Mouse (Mus musculus): ENCODE measurements around the gene Mfsd2a.

Mfsd2a gene

GRCm38 (mm10) chr4:122979826-122980225, 18.8 kb upstream of the Mfsd2a start:
- DNase-seq (ENCODE audit: extremely low spot score) = no peak

- DNase-seq (ENCODE audit: extremely low spot score) = no peak
These were observed 17.9 kb upstream of the Mfsd2a start for GRCm38 (mm10) chr4:122978850-122979249.

GRCm38 (mm10) chr4:122976885-122977284, 15.9 kb upstream of the Mfsd2a start:
- DNase-seq (ENCODE audit: extremely low spot score) = no peak

- DNase-seq (ENCODE audit: extremely low spot score) = no peak
These were observed 14.1 kb upstream of the Mfsd2a start for GRCm38 (mm10) chr4:122974976-122975520.

- DNase-seq (ENCODE audit: extremely low spot score) = no peak
These were observed 11.1 kb upstream of the Mfsd2a start for GRCm38 (mm10) chr4:122972056-122972455.

- DNase-seq (ENCODE audit: extremely low spot score) = no peak
These were observed 10.7 kb upstream of the Mfsd2a start for GRCm38 (mm10) chr4:122971646-122972045.

GRCm38 (mm10) chr4:122971191-122971590, 10.2 kb upstream of the Mfsd2a start:
- DNase-seq (ENCODE audit: extremely low spot score) = no peak

- DNase-seq (ENCODE audit: extremely low spot score) = no peak
These were observed 7.1 kb upstream of the Mfsd2a start for GRCm38 (mm10) chr4:122968106-122968505.

- no peak for DNase-seq (ENCODE audit: extremely low spot score)
These were observed 1.8 kb upstream of the Mfsd2a start for GRCm38 (mm10) chr4:122962751-122963150.

GRCm38 (mm10) chr4:122961589-122961988, 601 bp upstream of the Mfsd2a start:
- no peak for DNase-seq (ENCODE audit: extremely low spot score)

GRCm38 (mm10) chr4:122960321-122961099, 478 bp downstream of the Mfsd2a start:
- DNase-seq (ENCODE audit: extremely low spot score) = peak; percentile 61

- DNase-seq (ENCODE audit: extremely low spot score) = peak; percentile 20
These were observed 1.2 kb downstream of the Mfsd2a start for GRCm38 (mm10) chr4:122959816-122960215.

- no peak for DNase-seq (ENCODE audit: extremely low spot score)
These were observed 2.4 kb downstream of the Mfsd2a start for GRCm38 (mm10) chr4:122958491-122959031.

GRCm38 (mm10) chr4:122956301-122956700, 4.7 kb downstream of the Mfsd2a start:
- DNase-seq (ENCODE audit: extremely low spot score) = no peak

- peak; percentile 83 for DNase-seq (ENCODE audit: extremely low spot score)
These were observed 5.4 kb downstream of the Mfsd2a start for GRCm38 (mm10) chr4:122955412-122956136.

GRCm38 (mm10) chr4:122954680-122955411, 6.1 kb downstream of the Mfsd2a start:
- no peak for DNase-seq (ENCODE audit: extremely low spot score)

GRCm38 (mm10) chr4:122949096-122949495, 11.9 kb downstream of the Mfsd2a start:
- no peak for DNase-seq (ENCODE audit: extremely low spot score)

GRCm38 (mm10) chr4:122947223-122947622, 13.8 kb downstream of the Mfsd2a start:
- no peak for DNase-seq (ENCODE audit: extremely low spot score)

GRCm38 (mm10) chr4:122944408-122944807, 16.6 kb downstream of the Mfsd2a start:
- peak; percentile 57 for DNase-seq (ENCODE audit: extremely low spot score)

- DNase-seq (ENCODE audit: extremely low spot score) = no peak
These were observed 21.8 kb downstream of the Mfsd2a start for GRCm38 (mm10) chr4:122939048-122939796.

- no peak for DNase-seq (ENCODE audit: extremely low spot score)
These were observed 23.5 kb downstream of the Mfsd2a start for GRCm38 (mm10) chr4:122937489-122937888.
